Mouse (Mus musculus): ENCODE results near the gene Slc25a11. TPM values are rescaled to one million over a fixed set of nuclear protein-coding genes. Genes with fewer than 3 reads are reported as not detected.

The Slc25a11 gene
- polyA plus RNA-seq, 1 experiment, result 184 TPM

DNA sequence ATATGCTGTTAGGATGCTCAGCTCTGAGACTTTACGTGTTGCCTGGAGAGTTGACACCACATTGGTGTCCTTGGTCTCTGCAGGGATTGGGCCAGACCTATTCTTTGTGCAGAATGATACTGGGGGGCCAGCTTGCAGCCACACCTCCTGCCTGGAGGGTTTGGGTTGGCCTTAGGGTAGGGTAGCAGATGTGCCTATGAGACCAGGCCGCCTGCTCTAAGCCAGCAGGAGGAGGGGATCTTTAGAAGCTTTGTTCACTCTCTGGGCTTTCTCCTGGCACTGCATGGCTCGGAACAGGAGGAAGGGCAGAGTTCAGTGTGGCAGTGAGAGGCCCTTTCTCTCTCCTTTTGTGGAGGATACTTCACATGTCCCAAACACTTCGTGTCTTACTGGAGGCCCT lies 51.2 kb downstream of the Slc25a11 start:
- WGBS, result 26% methylated on average over 4 of the region's 4 CpGs
- peak overlapping the region; percentile 40; the same call in 1 of the 2 replicates for H3K27ac ChIP-seq (ENCODE audit: insufficient read depth, low read length)

DNA sequence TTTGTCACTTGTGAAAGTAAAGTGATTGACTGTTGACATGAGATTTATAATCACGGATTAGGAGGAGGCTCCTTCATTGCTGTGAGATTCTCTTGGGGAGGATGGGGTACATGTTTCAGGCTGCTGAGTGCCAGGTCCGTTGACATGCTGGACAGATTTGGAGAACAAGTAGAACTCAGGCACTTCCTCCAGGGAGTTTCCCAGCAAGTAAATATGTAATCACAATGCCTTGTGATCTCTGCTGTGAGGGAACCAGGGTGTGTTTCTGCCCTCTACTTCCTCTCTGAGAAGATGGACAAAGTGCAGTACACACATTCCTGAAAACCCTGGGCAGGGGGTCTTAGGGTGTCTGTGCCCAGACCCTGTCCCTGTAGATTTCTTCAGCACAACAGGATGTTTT lies 51.6 kb downstream of the Slc25a11 start:
- TF ChIP-seq CTCF (IDR thresholded peaks at IDR 0.05; ENCODE audit: borderline replicate concordance, insufficient read depth, low read depth, low read length) (no peak), POLR2A (IDR thresholded peaks at IDR 0.05; ENCODE audit: borderline replicate concordance, insufficient read depth, low read length) (no peak)
- Histone ChIP-seq H3K4me3 (replicated peaks; ENCODE audit: insufficient read depth, low read depth, low read length) (no peak overlapping the region), H3K27ac (ENCODE audit: insufficient read depth, low read length) (no peak overlapping the region; the same call in 1 of the 2 replicates), H3K27me3 (ENCODE audit: control insufficient read depth, insufficient read depth, low read length) (no peaks in the 10 kb centered on the region), H3K4me1 (ENCODE audit: control insufficient read depth, insufficient read depth, low read length) (peaks cover 6% of the 10 kb centered on the region)
- WGBS, result 38% methylated on average over 2 of the region's 2 CpGs
- no peak for DNase-seq

More for the DNA sequence above, 51.2 kb downstream of the Slc25a11 start:
- no peaks in the 10 kb centered on the region for H3K27me3 ChIP-seq (ENCODE audit: control insufficient read depth, insufficient read depth, low read length)
- DNase-seq, result no peak
- H3K4me3 ChIP-seq (replicated peaks; ENCODE audit: insufficient read depth, low read depth, low read length), result no peak overlapping the region
- H3K4me1 ChIP-seq (ENCODE audit: control insufficient read depth, insufficient read depth, low read length), result peaks cover 6% of the 10 kb centered on the region
- TF ChIP-seq POLR2A (IDR thresholded peaks at IDR 0.05; ENCODE audit: borderline replicate concordance, insufficient read depth, low read length) (no peak), CTCF (IDR thresholded peaks at IDR 0.05; ENCODE audit: borderline replicate concordance, insufficient read depth, low read depth, low read length) (no peak)

DNA sequence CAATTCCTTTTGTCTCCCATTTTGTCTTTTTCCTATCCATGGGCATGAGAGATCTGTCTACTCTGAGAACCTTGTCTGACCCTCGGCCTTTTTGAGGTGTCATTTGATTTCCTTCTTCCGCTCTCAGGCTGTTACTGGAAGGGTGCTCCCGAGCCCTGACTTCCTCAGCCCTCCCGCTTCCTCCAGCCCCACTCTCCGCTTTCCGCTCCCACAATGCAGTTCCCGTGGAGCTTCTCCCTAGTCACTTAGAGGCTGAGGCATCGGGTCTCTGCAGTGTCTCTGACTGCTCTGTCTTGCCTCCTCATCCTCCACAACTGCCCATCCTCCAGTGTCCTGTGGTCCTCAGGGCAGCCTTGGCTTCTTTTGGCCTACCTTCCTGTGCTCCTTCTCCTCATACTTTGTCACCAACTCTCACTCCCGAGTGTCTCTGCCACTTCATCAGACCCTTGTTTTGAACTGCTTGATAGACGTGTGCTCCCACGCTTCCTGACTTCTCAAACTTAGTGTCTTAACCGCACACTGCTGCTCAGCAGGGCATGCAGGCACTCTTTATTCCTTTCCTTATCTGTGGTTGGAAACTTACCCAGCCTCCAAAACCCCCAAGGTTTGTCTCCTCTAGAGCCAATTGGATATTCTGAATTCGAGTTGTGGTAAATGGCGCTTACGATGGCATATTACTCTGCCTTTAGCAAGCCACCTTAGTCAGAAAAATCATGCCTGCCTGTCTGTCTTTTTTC lies 52.9 kb downstream of the Slc25a11 start:
- no peak overlapping the region for H3K27ac ChIP-seq (ENCODE audit: insufficient read depth, low read length)
- no peaks in the 10 kb centered on the region for H3K27me3 ChIP-seq (ENCODE audit: control insufficient read depth, insufficient read depth, low read length)
- TF ChIP-seq CTCF (IDR thresholded peaks at IDR 0.05; ENCODE audit: borderline replicate concordance, insufficient read depth, low read depth, low read length), result no peak
- no peak for TF ChIP-seq POLR2A (IDR thresholded peaks at IDR 0.05; ENCODE audit: borderline replicate concordance, insufficient read depth, low read length)
- H3K4me1 ChIP-seq (ENCODE audit: control insufficient read depth, insufficient read depth, low read length), result peaks cover 6% of the 10 kb centered on the region
- WGBS, result 83% methylated on average over 15 of the region's 15 CpGs
- no peak overlapping the region for H3K4me3 ChIP-seq (replicated peaks; ENCODE audit: insufficient read depth, low read depth, low read length)
- DNase-seq, result no peak

Other genes with a start within 250 kb of the Slc25a11 start
- 18.3 and 20.1 TPM in 2 replicates for gene Pelp1, start 237.4 kb downstream of the Slc25a11 start, polyA plus RNA-seq (2012; rRNA removed)
- 70.5 and 79.7 TPM in 2 replicates for gene Arrb2, start 214.8 kb downstream of the Slc25a11 start, polyA plus RNA-seq (2012; rRNA removed)
- 20.4 and 20.5 TPM in 2 replicates for gene Med11, start 195.6 kb downstream of the Slc25a11 start, polyA plus RNA-seq (2012; rRNA removed)
- 0.21 and 0.25 TPM in 2 replicates for gene Zmynd15, start 188.0 kb downstream of the Slc25a11 start, polyA plus RNA-seq (2012; rRNA removed)
- gene Cxcl16, start 187.5 kb downstream of the Slc25a11 start, polyA plus RNA-seq (2012; rRNA removed), result 1.8 and 2.6 TPM in 2 replicates
- gene Tm4sf5, start 142.2 kb downstream of the Slc25a11 start, polyA plus RNA-seq (2012; rRNA removed), result 0.54 TPM in 2 replicates
- 0.30 TPM in 1 of 2 replicates, not detected in the other for gene Vmo1, start 132.9 kb downstream of the Slc25a11 start, polyA plus RNA-seq (2012; rRNA removed)
- 0.11 TPM in 1 of 2 replicates, not detected in the other for gene Gltpd2, start 128.3 kb downstream of the Slc25a11 start, polyA plus RNA-seq (2012; rRNA removed)
- 319 TPM in 2 replicates for gene Psmb6, start 122.1 kb downstream of the Slc25a11 start, polyA plus RNA-seq (2012; rRNA removed)
- not detected in 2 replicates for gene Gm40193, start 114.5 kb downstream of the Slc25a11 start, polyA plus RNA-seq (2012; rRNA removed)
- gene Pld2, start 107.4 kb downstream of the Slc25a11 start, polyA plus RNA-seq (2012; rRNA removed), result 19.2 and 21.3 TPM in 2 replicates
- gene Mink1, start 84.6 kb downstream of the Slc25a11 start, polyA plus RNA-seq (2012; rRNA removed), result 222 and 224 TPM in 2 replicates
- not detected in 2 replicates for gene 4930544D05Rik, start 31.6 kb downstream of the Slc25a11 start, polyA plus RNA-seq (2012; rRNA removed)
- 0.10 and 0.25 TPM in 2 replicates for gene Chrne, start 28.3 kb downstream of the Slc25a11 start, polyA plus RNA-seq (2012; rRNA removed)
- gene Gp1ba, start 8.4 kb downstream of the Slc25a11 start, polyA plus RNA-seq (2012; rRNA removed), result not detected in 2 replicates
- gene Rnf167, start 244 bp downstream of the Slc25a11 start, polyA plus RNA-seq (2012; rRNA removed), result 143 and 152 TPM in 2 replicates
- 289 and 305 TPM in 2 replicates for gene Pfn1, start 7.2 kb upstream of the Slc25a11 start, polyA plus RNA-seq (2012; rRNA removed)
- 35.0 and 35.9 TPM in 2 replicates for gene Eno3, start 9.7 kb upstream of the Slc25a11 start, polyA plus RNA-seq (2012; rRNA removed)
- gene Spag7, start 21.9 kb upstream of the Slc25a11 start, polyA plus RNA-seq (2012; rRNA removed), result 84.3 and 93.2 TPM in 2 replicates
- gene Camta2, start 40.6 kb upstream of the Slc25a11 start, polyA plus RNA-seq (2012; rRNA removed), result 108 TPM in 2 replicates
- gene Inca1, start 52.7 kb upstream of the Slc25a11 start, polyA plus RNA-seq (2012; rRNA removed), result 4.0 and 4.6 TPM in 2 replicates
- 55.9 and 65.6 TPM in 2 replicates for gene Kif1c, start 53.1 kb upstream of the Slc25a11 start, polyA plus RNA-seq (2012; rRNA removed)
- 10.4 and 11.1 TPM in 2 replicates for gene Zfp3, start 116.7 kb upstream of the Slc25a11 start, polyA plus RNA-seq (2012; rRNA removed)
- gene Scimp, start 165.1 kb upstream of the Slc25a11 start, polyA plus RNA-seq (2012; rRNA removed), result 0.10 TPM in 1 of 2 replicates, not detected in the other
- gene Rabep1, start 197.3 kb upstream of the Slc25a11 start, polyA plus RNA-seq (2012; rRNA removed), result 35.4 and 35.9 TPM in 2 replicates